Mouse (Mus musculus) splenic B cell, adult 2 months (primary cell): ENCODE measurements around the gene Ptdss2.
A peak's percentile ranks its signal among the peaks of the same experiment; 100 is the strongest.

Source experiments
- DNase-seq: peaks from one replicate; pipeline ENCODE4 v3.0.0-alpha.2; 2011; ENCODE audit warnings: low read depth, low spot score
- H3K27me3 ChIP-seq: 2 replicates; pipeline ENCODE4 v1.6.1; 2012; ENCODE audit warnings: mild to moderate bottlenecking, low read length, moderate library complexity, mixed read lengths; ENCODE audit not compliant: control insufficient read depth, poor library complexity, insufficient read depth, severe bottlenecking
- H3K36me3 ChIP-seq: 2 replicates; pipeline ENCODE4 v1.6.1; 2012; ENCODE audit warnings: mild to moderate bottlenecking, low read length, moderate library complexity, mixed read lengths; ENCODE audit not compliant: control insufficient read depth, poor library complexity, insufficient read depth, severe bottlenecking

The Ptdss2 gene

GRCm38 (mm10) chr7:141122245-141122644, at the start of gene Ptdss2:
Gene Ptdss2 (plus strand): TSS chr7:141122382.
- no peak for DNase-seq
- H3K27me3 ChIP-seq = no peaks in the 10 kb centered on the region
- no peaks in the 10 kb centered on the region for H3K36me3 ChIP-seq

- no peaks in the 10 kb centered on the region for H3K36me3 ChIP-seq
- DNase-seq = no peak
- no peaks in the 10 kb centered on the region for H3K27me3 ChIP-seq
These were observed 48.4 kb upstream of the Ptdss2 start for GRCm38 (mm10) chr7:141073782-141074181.

DNA sequence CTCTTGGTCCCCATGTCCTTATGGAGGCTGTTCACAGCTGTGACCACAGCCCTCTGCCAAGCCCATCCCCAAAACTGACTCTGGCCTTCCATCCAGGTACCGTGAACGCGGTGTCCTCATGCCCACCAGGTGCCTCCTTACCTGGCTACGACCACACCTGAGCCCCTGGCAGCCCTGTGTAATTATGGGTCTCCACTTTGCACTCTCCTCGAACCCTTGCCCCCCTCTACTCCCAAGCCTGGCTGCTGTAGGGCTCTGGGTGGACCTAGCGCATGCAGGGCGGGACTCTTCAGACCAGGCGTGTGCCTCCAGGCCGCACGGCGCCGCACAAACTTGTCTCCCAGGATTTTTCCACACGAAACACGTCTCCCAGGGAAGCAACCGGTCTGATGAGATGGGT, 44.3 kb upstream of the Ptdss2 start, which contains the start of gene Pkp3:
Pkp3 (plus strand) TSS at position 378 of the 400 bp plus-strand sequence.
- Histone ChIP-seq H3K27me3 (no peaks in the 10 kb centered on the region), H3K36me3 (no peaks in the 10 kb centered on the region)
- DNase-seq = no peak

GRCm38 (mm10) chr7:141078876-141079275, 43.3 kb upstream of the Ptdss2 start:
- H3K27me3 ChIP-seq = no peaks in the 10 kb centered on the region
- no peaks in the 10 kb centered on the region for H3K36me3 ChIP-seq
- no peak for DNase-seq

DNA sequence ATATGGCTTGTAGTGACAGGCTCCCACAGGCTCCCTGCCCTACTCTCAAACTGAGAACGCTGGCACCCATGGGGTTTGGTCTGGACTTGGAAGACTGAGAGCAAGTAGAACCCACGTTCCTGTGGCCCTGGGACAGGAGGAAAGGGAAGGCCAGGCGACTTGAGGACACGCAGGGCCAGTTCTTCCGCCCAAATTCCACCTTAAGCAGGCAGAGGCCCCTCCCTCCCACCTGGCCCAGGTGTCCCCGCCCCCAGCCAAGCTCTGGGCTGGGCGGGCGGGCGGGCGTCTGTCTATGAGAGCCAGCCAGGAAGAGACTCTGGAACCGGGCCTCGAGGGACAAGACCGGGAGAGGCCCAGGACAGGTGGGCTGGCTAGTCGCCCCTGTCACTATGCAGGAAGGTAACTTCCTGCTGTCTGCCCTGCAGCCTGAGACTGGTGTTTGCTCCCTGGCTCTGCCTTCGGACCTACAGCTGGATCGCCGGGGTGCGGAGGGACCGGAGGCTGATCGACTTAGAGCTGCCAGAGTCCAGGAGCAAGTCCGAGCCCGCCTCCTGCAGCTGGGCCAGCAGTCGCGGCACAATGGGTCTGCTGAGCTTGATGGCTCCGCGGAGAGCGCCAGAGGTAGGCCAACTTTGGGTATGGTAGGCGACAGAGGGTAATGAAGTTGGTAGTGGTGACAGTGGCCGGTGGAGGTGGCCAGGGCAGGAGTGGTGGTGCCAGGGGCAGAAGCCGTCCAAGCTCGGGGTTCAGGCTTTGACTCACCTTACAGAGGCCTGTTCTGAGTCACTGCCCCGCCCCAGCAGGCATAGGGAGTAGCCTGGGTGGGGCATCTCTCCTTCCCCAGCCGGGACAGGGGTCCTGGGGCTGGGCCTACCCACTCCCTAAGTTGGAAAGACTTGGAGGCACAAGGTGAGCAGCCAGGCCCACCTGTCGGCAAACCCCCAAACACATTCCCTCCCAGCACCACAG, 42.4 kb upstream of the Ptdss2 start:
- Histone ChIP-seq H3K36me3 (no peaks in the 10 kb centered on the region), H3K27me3 (no peaks in the 10 kb centered on the region)
- DNase-seq = no peak

DNA sequence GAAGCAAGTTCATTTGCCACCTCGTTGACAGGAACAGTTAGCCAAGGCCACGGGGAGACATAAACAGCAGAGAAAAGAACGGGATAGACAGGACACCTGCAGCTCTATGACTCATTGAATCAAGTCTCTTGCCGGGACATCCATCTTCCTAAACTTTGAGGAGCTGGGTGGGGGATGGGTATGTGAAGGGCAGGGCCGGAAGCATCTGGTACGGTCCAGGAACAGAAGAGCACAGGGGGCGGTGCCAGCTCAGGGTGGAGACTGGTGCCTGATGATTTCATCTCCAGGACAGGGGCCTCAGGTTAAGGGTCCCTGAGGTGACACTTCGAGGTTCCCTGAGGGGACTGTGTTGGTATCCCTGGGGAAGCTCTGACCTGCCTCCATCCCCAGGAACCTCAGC, 34.3 kb upstream of the Ptdss2 start:
- DNase-seq = peak; percentile 48
- H3K36me3 ChIP-seq = no peaks in the 10 kb centered on the region
- no peaks in the 10 kb centered on the region for H3K27me3 ChIP-seq

DNA sequence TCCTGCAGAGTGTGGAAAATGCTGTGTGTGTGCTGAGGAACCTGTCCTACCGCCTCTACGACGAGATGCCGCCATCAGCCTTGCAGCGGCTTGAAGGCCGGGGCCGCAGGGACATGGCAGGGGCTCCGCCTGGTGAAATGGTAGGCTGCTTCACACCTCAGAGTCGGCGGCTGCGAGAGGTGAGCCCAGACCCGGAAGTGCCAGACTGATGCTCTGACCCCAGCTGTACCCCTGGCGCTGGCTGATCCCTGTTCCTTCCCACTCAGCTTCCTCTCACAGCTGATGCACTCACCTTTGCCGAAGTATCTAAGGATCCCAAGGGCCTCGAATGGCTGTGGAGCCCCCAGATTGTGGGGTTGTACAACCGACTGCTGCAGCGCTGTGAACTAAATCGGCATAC, 33.7 kb upstream of the Ptdss2 start:
- DNase-seq = peak; percentile 36

DNA sequence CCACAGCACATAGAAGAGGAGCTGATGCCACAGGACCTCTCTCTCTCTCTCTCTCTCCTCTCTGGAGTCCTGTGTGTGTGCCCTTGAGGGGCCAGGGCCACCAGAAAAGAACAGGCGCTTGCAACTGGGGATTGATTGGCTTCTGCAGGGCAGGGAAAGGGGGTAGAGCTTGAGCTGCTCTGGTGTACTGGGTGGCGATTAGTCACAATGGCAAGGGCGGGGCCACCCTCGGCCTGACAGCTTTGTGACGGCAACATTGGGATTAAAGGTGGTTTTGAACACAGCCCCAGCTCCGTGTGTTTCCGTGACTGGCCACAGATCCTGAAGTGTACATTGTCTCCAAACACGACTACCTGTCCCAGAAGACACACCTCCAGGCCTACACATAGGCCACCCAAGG, 32.0 kb upstream of the Ptdss2 start:
- DNase-seq = no peak
- H3K36me3 ChIP-seq = no peaks in the 10 kb centered on the region
- H3K27me3 ChIP-seq = no peaks in the 10 kb centered on the region

More for the DNA sequence above, 33.7 kb upstream of the Ptdss2 start:
- Histone ChIP-seq H3K36me3 (no peaks in the 10 kb centered on the region), H3K27me3 (no peaks in the 10 kb centered on the region)

DNA sequence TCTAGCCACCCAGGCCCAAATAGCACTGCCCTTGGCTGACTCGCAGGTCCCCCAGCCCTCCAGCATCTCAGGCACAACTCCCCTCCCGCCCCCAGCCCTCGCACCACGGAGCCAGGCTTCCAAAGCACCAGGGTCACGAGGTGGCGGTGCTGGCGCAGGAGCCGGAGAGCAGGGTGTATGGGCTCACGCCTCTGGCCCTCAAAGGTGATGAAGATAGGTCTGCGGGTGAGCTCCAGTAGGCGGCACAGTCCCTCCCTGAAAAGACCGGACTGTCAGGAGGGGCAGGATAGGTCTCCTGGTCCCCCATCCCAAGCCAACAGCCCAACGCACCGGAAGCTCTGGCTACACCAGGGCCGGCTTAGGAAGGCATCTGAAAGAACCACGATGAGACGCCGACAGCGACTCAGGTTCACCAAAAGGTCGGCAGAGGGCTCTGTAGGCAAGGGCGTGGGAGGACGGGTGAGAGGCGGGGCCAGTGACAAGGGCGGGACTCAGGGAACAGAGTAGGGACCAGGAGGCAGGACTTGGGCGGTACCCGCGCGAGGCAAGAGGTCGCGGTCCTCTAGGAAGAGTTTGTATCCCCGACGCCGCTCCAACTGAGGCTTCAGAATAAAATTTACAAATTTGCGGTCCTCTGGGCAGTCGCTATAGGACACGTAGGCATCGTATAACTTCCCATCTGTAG, 30.0 kb upstream of the Ptdss2 start:
- no peaks in the 10 kb centered on the region for H3K27me3 ChIP-seq
- peak; percentile 86 for DNase-seq
- no peaks in the 10 kb centered on the region for H3K36me3 ChIP-seq

- DNase-seq = no peak
- Histone ChIP-seq H3K36me3 (no peaks in the 10 kb centered on the region), H3K27me3 (no peaks in the 10 kb centered on the region)
These were observed 28.2 kb upstream of the Ptdss2 start for GRCm38 (mm10) chr7:141093950-141094349.

GRCm38 (mm10) chr7:141094487-141095205, 27.5 kb upstream of the Ptdss2 start:
- no peak for DNase-seq
- Histone ChIP-seq H3K36me3 (no peaks in the 10 kb centered on the region), H3K27me3 (no peaks in the 10 kb centered on the region)

- peak; percentile 21 for DNase-seq
- no peaks in the 10 kb centered on the region for H3K36me3 ChIP-seq
- no peaks in the 10 kb centered on the region for H3K27me3 ChIP-seq
These were observed 26.2 kb upstream of the Ptdss2 start for GRCm38 (mm10) chr7:141096021-141096420.

- H3K27me3 ChIP-seq = no peaks in the 10 kb centered on the region
These were observed 25.5 kb upstream of the Ptdss2 start for GRCm38 (mm10) chr7:141096649-141097056.

GRCm38 (mm10) chr7:141097177-141097576, 25.0 kb upstream of the Ptdss2 start:
- Histone ChIP-seq H3K27me3 (no peaks in the 10 kb centered on the region), H3K36me3 (no peaks in the 10 kb centered on the region)
- DNase-seq = peak; percentile 24

More at GRCm38 (mm10) chr7:141096649-141097056, 25.5 kb upstream of the Ptdss2 start:
- peak; percentile 87 for DNase-seq
- H3K36me3 ChIP-seq = no peaks in the 10 kb centered on the region
